Mouse (Mus musculus): ENCODE measurements at regions not wholly inside any gene's neighbourhood (a gene's known extent, or its start where the extent isn't known, plus 50 kb on each side); places are given as distances from the start of the nearest gene placed in this dataset.

GRCm38 (mm10) chr2:151370594-151370993 is 105.4 kb downstream of the 4921509C19Rik start:
- in situ Hi-C loops (cut with MboI, MseI) = loop anchor here (5.0 kb wide), 1 partner anchor 168 kb away; no protein-coding TSS in a partner anchor
